Mouse (Mus musculus): ENCODE measurements at regions not wholly inside any gene's neighbourhood (a gene's known extent, or its start where the extent isn't known, plus 50 kb on each side); places are given as distances from the start of the nearest gene placed in this dataset.
A peak's percentile ranks its signal among the peaks of the same experiment; 100 is the strongest.

DNA sequence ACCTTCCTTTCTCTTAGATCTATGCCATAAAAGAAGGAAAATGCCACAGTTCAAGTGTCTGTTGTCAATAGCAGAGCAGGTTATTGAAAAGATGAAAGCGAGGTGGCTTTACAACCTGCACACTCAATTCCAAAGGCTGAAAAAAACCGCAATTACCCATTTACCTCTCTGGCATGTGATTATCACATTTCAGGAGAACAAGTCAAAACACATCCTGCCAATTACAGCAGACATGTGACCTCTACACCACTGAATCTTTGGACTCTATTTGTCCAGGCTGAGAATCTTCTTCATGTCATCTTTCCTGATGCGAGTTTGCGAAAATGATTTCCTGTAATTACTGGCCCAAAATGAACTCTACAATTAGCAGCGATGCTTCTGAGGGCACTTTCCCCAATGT, 338.8 kb downstream of the Eipr1 start:
- TF ChIP-seq CTCF (IDR thresholded peaks at IDR 0.05; ENCODE audit: low read depth, low read length) (no peak), POLR2A (IDR thresholded peaks at IDR 0.05; ENCODE audit: extremely low read depth, insufficient read depth, low read length) (no peak)
- DNase-seq (ENCODE audit: extremely low read depth, low read depth, low spot score): peak; percentile 87
- no peak overlapping the region for H3K27ac ChIP-seq (replicated peaks; ENCODE audit: insufficient read depth, low read depth, low read length)
- 45% methylated on average over 5 of the region's 5 CpGs for WGBS
- no peak overlapping the region for H3K9ac ChIP-seq (ENCODE audit: low read depth, low read length)
- no peak overlapping the region for H3K4me3 ChIP-seq (ENCODE audit: insufficient read depth, low read depth, low read length)
- H3K4me1 ChIP-seq (ENCODE audit: control insufficient read depth, insufficient read depth, low read length): no peaks in the 10 kb centered on the region; the same call in 1 of the 2 replicates
- no peaks in the 10 kb centered on the region for H3K36me3 ChIP-seq (ENCODE audit: control insufficient read depth, insufficient read depth, low read length)
- no peaks in the 10 kb centered on the region for H3K79me2 ChIP-seq (ENCODE audit: control insufficient read depth, insufficient read depth, low read length)
- no peaks in the 10 kb centered on the region for H3K27me3 ChIP-seq (ENCODE audit: control insufficient read depth, insufficient read depth, low read length)

GRCm38 (mm10) chr12:29095406-29096032, 343.9 kb downstream of the Eipr1 start:
- Histone ChIP-seq H3K79me2 (ENCODE audit: control insufficient read depth, insufficient read depth, low read length) (no peaks in the 10 kb centered on the region), H3K4me3 (ENCODE audit: insufficient read depth, low read depth, low read length) (no peak overlapping the region), H3K27me3 (ENCODE audit: control insufficient read depth, insufficient read depth, low read length) (no peaks in the 10 kb centered on the region), H3K36me3 (ENCODE audit: control insufficient read depth, insufficient read depth, low read length) (no peaks in the 10 kb centered on the region), H3K4me1 (ENCODE audit: control insufficient read depth, insufficient read depth, low read length) (no peaks in the 10 kb centered on the region; the same call in 1 of the 2 replicates), H3K27ac (replicated peaks; ENCODE audit: insufficient read depth, low read depth, low read length) (no peak overlapping the region), H3K9ac (ENCODE audit: low read depth, low read length) (no peak overlapping the region)
- WGBS: 67% methylated on average over 1 of the region's 1 CpGs
- no peak for DNase-seq (ENCODE audit: extremely low read depth, low read depth, low spot score)
- TF ChIP-seq CTCF (IDR thresholded peaks at IDR 0.05; ENCODE audit: low read depth, low read length) (no peak), POLR2A (IDR thresholded peaks at IDR 0.05; ENCODE audit: extremely low read depth, insufficient read depth, low read length) (no peak)

GRCm38 (mm10) chr12:29096033-29096913, 344.7 kb downstream of the Eipr1 start:
- 26% methylated on average over 16 of the region's 16 CpGs for WGBS
- no peaks in the 10 kb centered on the region for H3K4me1 ChIP-seq (ENCODE audit: control insufficient read depth, insufficient read depth, low read length)
- H3K4me3 ChIP-seq (ENCODE audit: insufficient read depth, low read depth, low read length): no peak overlapping the region
- H3K36me3 ChIP-seq (ENCODE audit: control insufficient read depth, insufficient read depth, low read length): no peaks in the 10 kb centered on the region
- DNase-seq (ENCODE audit: extremely low read depth, low read depth, low spot score): no peak
- TF ChIP-seq CTCF (IDR thresholded peaks at IDR 0.05; ENCODE audit: low read depth, low read length) (no peak), POLR2A (IDR thresholded peaks at IDR 0.05; ENCODE audit: extremely low read depth, insufficient read depth, low read length) (no peak)
- no peak overlapping the region for H3K9ac ChIP-seq (ENCODE audit: low read depth, low read length)
- H3K27ac ChIP-seq (replicated peaks; ENCODE audit: insufficient read depth, low read depth, low read length): no peak overlapping the region
- no peaks in the 10 kb centered on the region for H3K27me3 ChIP-seq (ENCODE audit: control insufficient read depth, insufficient read depth, low read length)
- H3K79me2 ChIP-seq (ENCODE audit: control insufficient read depth, insufficient read depth, low read length): no peaks in the 10 kb centered on the region

DNA sequence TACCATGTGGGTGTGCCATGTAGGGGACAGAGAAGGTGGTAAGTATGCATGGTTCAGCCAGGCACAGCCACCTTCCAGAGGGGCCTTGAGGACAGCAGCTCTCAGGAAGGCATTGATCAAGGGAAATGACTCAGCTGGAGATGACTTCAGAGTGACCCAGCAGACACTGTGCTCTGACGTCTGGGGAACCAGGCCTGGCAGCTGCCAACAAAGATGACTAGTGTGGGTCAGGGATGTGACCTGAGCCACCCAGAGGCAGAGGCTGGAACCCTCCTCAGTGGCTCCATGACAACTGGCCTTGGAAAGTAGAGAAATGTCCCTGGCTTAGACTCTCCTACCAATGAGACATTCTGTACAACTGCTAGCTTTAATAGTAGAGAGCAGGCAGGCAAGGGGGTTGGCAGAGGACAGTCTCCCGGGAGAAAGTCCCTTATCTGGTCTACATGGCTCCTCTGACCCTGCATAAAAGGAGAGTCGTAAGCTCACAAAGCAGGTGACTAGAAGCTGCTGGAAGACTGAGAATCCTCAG, 348.5 kb downstream of the Eipr1 start:
- Histone ChIP-seq H3K4me1 (ENCODE audit: control insufficient read depth, insufficient read depth, low read length) (no peaks in the 10 kb centered on the region; the same call in 1 of the 2 replicates), H3K36me3 (ENCODE audit: control insufficient read depth, insufficient read depth, low read length) (no peaks in the 10 kb centered on the region), H3K27ac (replicated peaks; ENCODE audit: insufficient read depth, low read depth, low read length) (no peak overlapping the region), H3K27me3 (ENCODE audit: control insufficient read depth, insufficient read depth, low read length) (no peaks in the 10 kb centered on the region), H3K4me3 (ENCODE audit: insufficient read depth, low read depth, low read length) (no peak overlapping the region), H3K79me2 (ENCODE audit: control insufficient read depth, insufficient read depth, low read length) (no peaks in the 10 kb centered on the region), H3K9ac (ENCODE audit: low read depth, low read length) (no peak overlapping the region)
- DNase-seq (ENCODE audit: extremely low read depth, low read depth, low spot score): peak; percentile 56
- no peak for TF ChIP-seq POLR2A (IDR thresholded peaks at IDR 0.05; ENCODE audit: extremely low read depth, insufficient read depth, low read length)
- TF ChIP-seq CTCF (IDR thresholded peaks at IDR 0.05; ENCODE audit: low read depth, low read length): no peak
- WGBS: 48% methylated on average over 3 of the region's 3 CpGs

DNA sequence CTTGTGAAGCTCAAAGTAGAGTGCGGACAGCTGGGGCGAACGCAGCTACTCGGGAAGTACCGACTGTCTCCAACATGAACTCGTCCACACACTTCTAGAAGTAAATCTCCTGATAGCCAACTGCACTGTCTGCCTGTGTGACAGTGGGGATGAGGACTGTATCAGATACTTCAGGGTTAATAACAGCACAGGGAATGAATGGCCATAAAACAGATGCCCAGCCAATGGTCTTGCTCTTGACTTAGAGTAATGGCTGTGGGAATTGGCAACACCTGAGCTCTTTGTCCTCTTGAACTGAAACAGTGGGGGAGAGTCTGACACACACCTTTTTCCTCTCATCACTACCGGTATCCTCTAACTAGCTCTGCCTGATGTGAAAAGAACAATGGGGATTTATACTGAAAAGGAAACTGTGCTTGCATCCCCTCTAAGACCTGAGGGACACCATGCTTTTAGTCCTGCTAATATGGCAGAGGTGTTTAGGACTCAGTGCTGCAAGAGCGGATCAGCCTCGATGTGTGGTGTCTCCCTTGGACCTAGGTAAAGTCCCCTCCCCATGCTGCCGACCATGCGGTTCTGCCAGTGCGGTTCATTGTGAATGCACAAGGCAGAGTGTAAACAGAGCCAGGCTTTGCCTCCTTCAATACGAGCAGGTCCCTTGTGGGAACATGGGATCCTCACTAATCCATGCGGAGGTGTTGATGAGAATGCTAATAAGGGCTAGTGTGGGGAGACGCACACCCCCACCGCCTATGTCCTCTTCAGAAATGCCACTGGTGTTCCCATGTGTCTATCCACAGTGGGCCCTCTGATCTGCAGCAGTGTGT, 355.5 kb downstream of the Eipr1 start:
- peaks cover 1% of the 10 kb centered on the region for H3K4me1 ChIP-seq (ENCODE audit: control insufficient read depth, insufficient read depth, low read length)
- H3K79me2 ChIP-seq (ENCODE audit: control insufficient read depth, insufficient read depth, low read length): no peaks in the 10 kb centered on the region
- no peak for TF ChIP-seq CTCF (IDR thresholded peaks at IDR 0.05; ENCODE audit: low read depth, low read length)
- TF ChIP-seq POLR2A (IDR thresholded peaks at IDR 0.05; ENCODE audit: extremely low read depth, insufficient read depth, low read length): no peak
- H3K4me3 ChIP-seq (ENCODE audit: insufficient read depth, low read depth, low read length): no peak overlapping the region
- H3K9ac ChIP-seq (ENCODE audit: low read depth, low read length): no peak overlapping the region
- H3K36me3 ChIP-seq (ENCODE audit: control insufficient read depth, insufficient read depth, low read length): no peaks in the 10 kb centered on the region
- 80% methylated on average over 16 of the region's 16 CpGs for whole genome bisulfite sequencing
- H3K27ac ChIP-seq (replicated peaks; ENCODE audit: insufficient read depth, low read depth, low read length): no peak overlapping the region
- no peaks in the 10 kb centered on the region for H3K27me3 ChIP-seq (ENCODE audit: control insufficient read depth, insufficient read depth, low read length)
- no peak for DNase-seq (ENCODE audit: extremely low read depth, low read depth, low spot score)

Measured in liver, adult 2 months (tissue).